23 mouse cellular contexts compared by ENCODE assay signal in genomic region chr7:115845791-115846366, GRCm38 (mm10).
A peak's percentile ranks its signal among the peaks of the same experiment; 100 is the strongest.
DNase-seq lines count a peak whose midpoint lies in the region; ATAC-seq and TF ChIP-seq lines count a peak whose summit lies in the region.
"Had no signal": no experiment of that assay in that cellular context is flagged by ENCODE, and none has a peak within 500 bp of the region (broad histone marks: within the 10 kb centered on the region; RNA-seq: fewer than 3 reads in every experiment).

No protein-coding gene starts in this region.

- WGBS in stomach, embryonic 15.5 days, result 79% methylated on average over 4 of the region's 4 CpGs
- WGBS in stomach, postnatal 0 days, result 78% methylated on average over 4 of the region's 4 CpGs
- 33% methylated on average over 4 of the region's 4 CpGs for WGBS in liver, embryonic 16.5 days (ENCODE audit: insufficient replicate concordance)
- 87% methylated on average over 4 of the region's 4 CpGs for WGBS in midbrain, embryonic 11.5 days
- 73% methylated on average over 4 of the region's 4 CpGs for WGBS in heart, embryonic 12.5 days

- H3K9me3 ChIP-seq in stomach, embryonic 15.5 days, result no peaks in the 10 kb centered on the region
- H3K9me3 ChIP-seq in stomach, postnatal 0 days (ENCODE audit: control insufficient read depth, low read length), result no peaks in the 10 kb centered on the region
- no peaks in the 10 kb centered on the region for H3K9me3 ChIP-seq in liver, embryonic 16.5 days (replicated peaks; ENCODE audit: control insufficient read depth, low read length)
- no peaks in the 10 kb centered on the region for H3K9me3 ChIP-seq in midbrain, embryonic 11.5 days (ENCODE audit: control insufficient read depth, low read length)
- H3K9me3 ChIP-seq in heart, embryonic 12.5 days (replicated peaks), result no peaks in the 10 kb centered on the region
- H3K9me3 ChIP-seq: forebrain, embryonic 10.5 days; hindbrain, embryonic 12.5 days; limb, embryonic 10.5 days; midbrain, embryonic 12.5 days had no signal

- no peak for TF ChIP-seq EP300 in stomach, postnatal 0 days (optimal IDR thresholded peaks at IDR 0.05)

- no peak overlapping the region for H3K4me2 ChIP-seq in stomach, embryonic 15.5 days
- no peak overlapping the region for H3K4me2 ChIP-seq in stomach, postnatal 0 days (replicated peaks; ENCODE audit: low read depth)
- H3K4me2 ChIP-seq in liver, embryonic 16.5 days (ENCODE audit: low read depth, low read length), result peak overlapping the region; percentile 68
- no peak overlapping the region for H3K4me2 ChIP-seq in midbrain, embryonic 11.5 days
- H3K4me2 ChIP-seq in heart, embryonic 12.5 days, result no peak overlapping the region
- H3K4me2 ChIP-seq: hindbrain, embryonic 12.5 days; midbrain, embryonic 12.5 days had no signal

- peak; percentile 73; the same call in 1 of the 2 replicates for ATAC-seq in stomach, embryonic 15.5 days (ENCODE audit: insufficient read depth, low FRiP score, low read depth)
- ATAC-seq in stomach, postnatal 0 days (ENCODE audit: low FRiP score, low TSS enrichment), result no peak
- peak; percentile 77 for ATAC-seq in liver, embryonic 16.5 days (ENCODE audit: low read depth)
- no peak for ATAC-seq in midbrain, embryonic 11.5 days (ENCODE audit: low FRiP score)
- ATAC-seq in heart, embryonic 12.5 days (ENCODE audit: insufficient number of reproducible peaks, low FRiP score), result no peak
- ATAC-seq: forebrain, postnatal 0 days; lung, postnatal 0 days; Patski had no signal

- H3K27me3 ChIP-seq in stomach, embryonic 15.5 days (replicated peaks), result no peaks in the 10 kb centered on the region
- H3K27me3 ChIP-seq in stomach, postnatal 0 days (ENCODE audit: control insufficient read depth, insufficient read depth, low read length), result no peaks in the 10 kb centered on the region
- H3K27me3 ChIP-seq in liver, embryonic 16.5 days (ENCODE audit: control insufficient read depth, insufficient read depth, low read depth, low read length), result no peaks in the 10 kb centered on the region
- no peaks in the 10 kb centered on the region for H3K27me3 ChIP-seq in midbrain, embryonic 11.5 days (ENCODE audit: control insufficient read depth, insufficient read depth, low read length)
- H3K27me3 ChIP-seq in heart, embryonic 12.5 days (replicated peaks), result no peaks in the 10 kb centered on the region
- H3K27me3 ChIP-seq: hindbrain, embryonic 12.5 days; midbrain, embryonic 12.5 days; Patski had no signal

- no peaks in the 10 kb centered on the region for H3K4me1 ChIP-seq in stomach, embryonic 15.5 days
- H3K4me1 ChIP-seq in stomach, postnatal 0 days (replicated peaks; ENCODE audit: control insufficient read depth, insufficient read depth), result no peaks in the 10 kb centered on the region
- H3K4me1 ChIP-seq in liver, embryonic 16.5 days (ENCODE audit: control insufficient read depth, low read depth, low read length), result peaks cover 16% of the 10 kb centered on the region
- no peaks in the 10 kb centered on the region for H3K4me1 ChIP-seq in midbrain, embryonic 11.5 days (ENCODE audit: control insufficient read depth, insufficient read depth, low read length)
- 0 out of 2 replicates have a peak, but pooled peaks cover under 1% of the 10 kb centered on the region for H3K4me1 ChIP-seq in heart, embryonic 12.5 days (replicated peaks)
- H3K4me1 ChIP-seq: hindbrain, embryonic 12.5 days; limb, embryonic 10.5 days; midbrain, embryonic 12.5 days had no signal

- H3K4me3 ChIP-seq in stomach, embryonic 15.5 days (replicated peaks), result no peak overlapping the region
- no peak overlapping the region for H3K4me3 ChIP-seq in stomach, postnatal 0 days (ENCODE audit: low read depth, low read length)
- H3K4me3 ChIP-seq in liver, embryonic 16.5 days (ENCODE audit: low read depth, low read length), result peak overlapping the region; percentile 73
- H3K4me3 ChIP-seq in midbrain, embryonic 11.5 days (ENCODE audit: low read depth, low read length), result no peak overlapping the region
- no peak overlapping the region for H3K4me3 ChIP-seq in heart, embryonic 12.5 days
- H3K4me3 ChIP-seq: forebrain, embryonic 10.5 days; heart, adult 2 months; hindbrain, embryonic 12.5 days; limb, embryonic 10.5 days; midbrain, embryonic 12.5 days had no signal

- TF ChIP-seq CTCF in stomach, postnatal 0 days (IDR thresholded peaks at IDR 0.05; ENCODE audit: low read depth), result no peak

- H3K36me3 ChIP-seq in stomach, embryonic 15.5 days, result no peaks in the 10 kb centered on the region
- no peaks in the 10 kb centered on the region for H3K36me3 ChIP-seq in stomach, postnatal 0 days (ENCODE audit: control insufficient read depth, insufficient read depth, low read length)
- no peaks in the 10 kb centered on the region for H3K36me3 ChIP-seq in liver, embryonic 16.5 days (ENCODE audit: control insufficient read depth, insufficient read depth)
- H3K36me3 ChIP-seq in midbrain, embryonic 11.5 days (ENCODE audit: control insufficient read depth, insufficient read depth, low read length), result no peaks in the 10 kb centered on the region
- H3K36me3 ChIP-seq in heart, embryonic 12.5 days, result no peaks in the 10 kb centered on the region
- H3K36me3 ChIP-seq: hindbrain, embryonic 12.5 days; limb, embryonic 10.5 days; midbrain, embryonic 12.5 days had no signal

- no peak overlapping the region for H3K9ac ChIP-seq in stomach, embryonic 15.5 days
- H3K9ac ChIP-seq in stomach, postnatal 0 days (ENCODE audit: low read length), result no peak overlapping the region
- peak overlapping the region; percentile 86 for H3K9ac ChIP-seq in liver, embryonic 16.5 days (ENCODE audit: low read depth, low read length)
- no peak overlapping the region for H3K9ac ChIP-seq in midbrain, embryonic 11.5 days (ENCODE audit: low read length)
- no peak overlapping the region for H3K9ac ChIP-seq in heart, embryonic 12.5 days
- H3K9ac ChIP-seq: forebrain, postnatal 0 days; hindbrain, embryonic 12.5 days; midbrain, embryonic 12.5 days had no signal

- no peak overlapping the region for H3K27ac ChIP-seq in stomach, embryonic 15.5 days
- H3K27ac ChIP-seq in stomach, postnatal 0 days (replicated peaks), result no peak overlapping the region
- peak overlapping the region; percentile 98 for H3K27ac ChIP-seq in liver, embryonic 16.5 days (ENCODE audit: low read length)
- no peak overlapping the region for H3K27ac ChIP-seq in midbrain, embryonic 11.5 days (ENCODE audit: low read depth, low read length)
- no peak overlapping the region for H3K27ac ChIP-seq in heart, embryonic 12.5 days (ENCODE audit: poor library complexity, severe bottlenecking)
- H3K27ac ChIP-seq: forebrain, embryonic 10.5 days; heart, adult 2 months; hindbrain, embryonic 12.5 days; limb, embryonic 10.5 days; macrophage; midbrain, embryonic 12.5 days had no signal

- DNase-seq in stomach, postnatal 0 days (ENCODE audit: low spot score), result no peak
- peak; percentile 30 for DNase-seq in liver
- no peak for DNase-seq in thymus, postnatal 4 days
- no peak for DNase-seq in midbrain, embryonic 11.5 days (ENCODE audit: low spot score, missing footprints)
- DNase-seq: adrenal gland, postnatal 36 days; cerebellum, adult 18-20 months; cerebellum, postnatal 25 days; embryo, embryonic 11 days; forebrain, postnatal 0 days; gastrocnemius, postnatal 25 days; heart, adult 2 months; kidney, adult 8-10 months; kidney, postnatal 10 days had no signal

Comparison
In these comparisons a context has a peak if more than half of its experiments do, and no peak if none do; other contexts are left out.
1. ATAC-seq: peak in stomach, embryonic 15.5 days (single experiment) and liver, embryonic 16.5 days (single experiment); none in stomach, postnatal 0 days (single experiment), midbrain, embryonic 11.5 days (single experiment) and heart, embryonic 12.5 days (single experiment).